Mouse (Mus musculus) E14TG2a.4 (cell line): Measurements from ENCODE around the gene Acsm3.

ENCODE experiments used
- H3K27me3 ChIP-seq: 2 replicates; pipeline ENCODE4 v1.6.1; 2014; ENCODE audit warnings: low read length, control low read depth; ENCODE audit not compliant: insufficient read depth
- H3K36me3 ChIP-seq: 2 replicates; pipeline ENCODE4 v1.6.1; 2014; ENCODE audit warnings: low read length, control low read depth; ENCODE audit not compliant: insufficient read depth
- H3K4me1 ChIP-seq: replicated peaks from 2 replicates; pipeline ENCODE4 v1.6.1; 2014; ENCODE audit warnings: low read depth, low read length, control low read depth
- H3K4me3 ChIP-seq: replicated peaks from 2 replicates; pipeline ENCODE4 v1.5.1; 2014; ENCODE audit warnings: mild to moderate bottlenecking, low read length
- H3K9me3 ChIP-seq: 2 replicates; pipeline ENCODE4 v1.6.1; 2014; ENCODE audit warnings: low read length, control low read depth
- CTCF ChIP-seq: conservative IDR thresholded peaks from 2 replicates; pipeline ENCODE4 v1.5.1; 2014; ENCODE audit warnings: low read length
- NANOG ChIP-seq: IDR thresholded peaks from 2 replicates; pipeline ENCODE4 v1.6.1; 2014; ENCODE audit warnings: borderline replicate concordance, low read length, mixed read lengths
- POU5F1 ChIP-seq: IDR thresholded peaks from 2 replicates; pipeline ENCODE4 v1.6.1; 2014; ENCODE audit warnings: low read length, borderline replicate concordance

The Acsm3 gene

GRCm38 (mm10) chr7:119835371-119835770 lies 74.6 kb downstream of the Acsm3 start:
- Histone ChIP-seq H3K4me1 (no peaks in the 10 kb centered on the region), H3K4me3 (no peak overlapping the region), H3K27me3 (no peaks in the 10 kb centered on the region), H3K36me3 (peaks cover 10% of the 10 kb centered on the region; the same call in 1 of the 2 replicates), H3K9me3 (no peaks in the 10 kb centered on the region)
- no peak for TF ChIP-seq POU5F1
- no peak for TF ChIP-seq CTCF
- no peak for TF ChIP-seq NANOG

DNA sequence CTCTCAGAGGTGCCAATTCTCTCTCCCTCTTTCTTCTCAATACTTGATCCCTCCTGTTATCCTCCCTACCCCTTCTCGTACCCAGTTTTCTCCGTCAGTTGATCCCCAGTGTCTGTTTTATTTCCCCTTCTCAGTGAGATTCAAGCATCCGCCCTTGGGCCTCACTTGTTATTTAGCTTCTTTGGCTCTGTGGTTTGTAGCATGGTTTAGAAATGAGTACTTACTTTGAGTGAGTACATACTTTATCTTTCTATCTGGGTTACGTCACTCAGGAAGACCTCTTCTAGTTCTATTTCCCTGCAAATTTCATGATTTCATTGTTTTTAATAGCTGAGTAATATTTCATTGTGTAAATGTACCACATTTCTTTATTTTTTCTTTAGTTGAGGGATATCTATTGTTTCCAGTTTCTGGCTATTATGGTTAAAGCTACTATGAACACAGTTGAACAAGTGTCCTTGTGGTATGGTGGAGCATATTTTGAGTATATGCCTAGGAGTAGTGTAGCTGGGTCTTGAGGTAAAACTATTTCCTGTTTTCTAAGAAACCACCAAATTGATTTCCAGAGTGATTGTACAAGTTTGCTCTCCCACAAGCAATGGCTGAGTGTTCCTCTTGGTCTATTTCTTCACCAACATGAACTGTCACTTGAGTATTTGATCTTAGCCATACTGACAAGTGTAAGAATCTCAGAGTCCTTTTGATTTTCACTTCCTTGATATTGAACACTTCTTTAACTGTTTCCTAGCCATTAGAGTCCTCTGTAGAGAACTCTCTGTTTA lies 75.5 kb downstream of the Acsm3 start:
- TF ChIP-seq CTCF, result no peak
- TF ChIP-seq NANOG, result no peak
- TF ChIP-seq POU5F1, result no peak
- Histone ChIP-seq H3K4me1 (no peaks in the 10 kb centered on the region), H3K9me3 (no peaks in the 10 kb centered on the region), H3K36me3 (peaks cover 10% of the 10 kb centered on the region; the same call in 1 of the 2 replicates), H3K27me3 (no peaks in the 10 kb centered on the region), H3K4me3 (no peak overlapping the region)
